Mouse (Mus musculus): ENCODE data around the gene Sis.

GRCm38 (mm10) chr3:73002933-73003696 is 35.5 kb upstream of the Sis start:
- TF ChIP-seq GATA1 (IDR thresholded peaks at IDR 0.05; ENCODE audit: borderline replicate concordance, low read length) (no peak), FLI1 (IDR thresholded peaks at IDR 0.05; ENCODE audit: low read length) (no peak)
